Mouse (Mus musculus): ENCODE measurements around the gene Snrnp70. TPM values are rescaled to one million over a fixed set of nuclear protein-coding genes. Genes with fewer than 3 reads are reported as not detected.
A peak's percentile ranks its signal among the peaks of the same experiment; 100 is the strongest.

Gene Snrnp70
- polyA plus RNA-seq, 1 experiment from 2014 or later, result 328 TPM

- TF ChIP-seq CTCF (IDR thresholded peaks at IDR 0.05), result no peak
- ChIA-PET POLR2A (no interaction called here), CTCF (no interaction called here)
- no peaks in the 10 kb centered on the region for H3K27me3 ChIP-seq
- in situ Hi-C loops (cut with MboI; ENCODE audit: low pct_unique_long_range_greater_than_20kb), result no loop called here
- DNase-seq (ENCODE audit: low read depth, low spot score) (no peak), ATAC-seq (no peak)
Measured at GRCm38 (mm10) chr7:45421194-45421593, 25.7 kb upstream of the Snrnp70 start.

DNA sequence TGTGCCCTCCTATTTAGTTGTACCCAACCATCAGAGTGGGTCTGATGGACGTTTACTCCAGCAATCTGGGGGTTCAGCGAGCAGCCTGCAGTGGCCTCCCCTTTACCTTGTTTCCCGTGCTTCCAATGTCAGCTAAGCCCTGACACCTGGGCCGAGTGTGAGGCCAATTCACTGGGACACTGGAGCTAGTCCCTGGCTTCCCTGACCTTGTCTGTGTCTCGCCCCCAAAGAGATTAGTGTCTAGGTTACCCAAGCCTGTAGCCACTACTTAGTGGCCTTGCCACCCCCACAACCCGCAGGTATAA is 25.0 kb upstream of the Snrnp70 start, which contains the start of gene Lhb:
Gene Lhb, plus strand, starts transcription at position 206 of the 305 bp plus-strand sequence.
- ChIA-PET POLR2A (no interaction called here), CTCF (no interaction called here)
- no peaks in the 10 kb centered on the region for H3K27me3 ChIP-seq
- ATAC-seq, result no peak
- DNase-seq (ENCODE audit: low read depth, low spot score), result no peak
- TF ChIP-seq CTCF (IDR thresholded peaks at IDR 0.05), result no peak
- in situ Hi-C loops (cut with MboI; ENCODE audit: low pct_unique_long_range_greater_than_20kb), result no loop called here

DNA sequence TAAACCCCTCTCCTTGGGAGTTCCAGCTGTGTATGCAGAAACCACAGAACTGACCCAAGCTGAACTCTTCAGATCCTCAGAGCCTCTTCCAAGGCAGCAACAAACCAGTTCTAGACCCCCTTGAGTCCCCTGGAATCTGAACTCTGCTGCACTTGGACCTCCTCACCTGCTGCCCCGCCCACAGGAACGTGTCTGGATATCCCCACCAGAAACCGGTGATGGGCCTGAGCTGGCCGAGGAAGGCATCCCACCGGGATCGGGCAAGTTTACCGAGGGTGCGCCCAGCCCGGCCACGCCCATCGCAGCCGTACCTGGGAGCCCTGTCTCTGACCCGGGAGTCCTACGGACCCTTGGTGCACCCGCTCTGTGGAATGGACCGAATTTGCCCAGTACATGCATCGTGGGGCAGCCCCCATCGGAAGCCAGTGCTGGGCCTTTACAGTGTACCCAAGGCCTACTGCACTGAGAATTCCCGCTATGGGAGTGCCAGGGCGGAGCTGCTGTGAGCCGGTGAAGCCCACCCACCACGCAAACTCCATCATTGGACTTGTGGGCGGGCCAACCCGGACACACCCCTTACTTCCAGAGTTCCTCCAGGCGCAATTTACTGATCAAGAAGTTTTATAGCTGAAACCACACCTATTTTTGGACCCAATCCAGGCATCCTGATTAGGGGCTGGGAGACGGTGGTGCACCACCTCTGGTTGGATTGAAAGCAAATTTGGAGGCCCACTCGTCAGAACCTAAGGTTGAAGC is 24.5 kb upstream of the Snrnp70 start:
- ChIA-PET POLR2A (no interaction called here), CTCF (no interaction called here)
- DNase-seq (ENCODE audit: low read depth, low spot score) (no peak), ATAC-seq (no peak)
- in situ Hi-C loops (cut with MboI; ENCODE audit: low pct_unique_long_range_greater_than_20kb), result no loop called here
- no peak for TF ChIP-seq CTCF (IDR thresholded peaks at IDR 0.05)
- no peaks in the 10 kb centered on the region for H3K27me3 ChIP-seq

DNA sequence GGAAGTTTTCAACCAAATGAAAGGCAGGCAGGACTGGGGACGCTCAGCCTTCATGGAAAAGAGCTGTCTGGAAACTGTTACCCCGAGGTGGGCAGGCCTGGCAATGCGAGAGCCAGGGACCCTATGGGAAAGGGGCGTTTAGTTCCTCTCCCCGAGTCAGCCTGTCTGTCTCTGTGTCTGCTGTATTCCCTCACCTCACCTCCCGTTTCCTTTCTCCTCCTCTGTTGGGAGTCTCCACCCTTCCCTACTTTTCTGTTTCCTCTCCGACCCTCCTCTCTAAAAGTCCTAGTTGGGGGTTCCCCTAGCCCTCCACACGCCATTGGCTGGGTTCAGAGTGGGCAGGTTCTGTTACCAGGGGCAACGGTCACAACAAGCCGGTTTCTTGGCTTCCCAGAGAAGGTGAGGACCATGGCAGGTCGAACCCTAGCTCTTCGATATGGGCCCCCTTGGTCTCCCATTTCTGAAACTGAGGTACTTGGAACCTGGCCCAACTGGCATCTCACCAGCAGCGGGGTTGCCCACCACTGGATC is 22.5 kb upstream of the Snrnp70 start:
- ATAC-seq (no peak), DNase-seq (ENCODE audit: low read depth, low spot score) (no peak)
- no peak for TF ChIP-seq CTCF (IDR thresholded peaks at IDR 0.05)
- CTCF ChIA-PET, result no interaction called here
- POLR2A ChIA-PET, result interaction anchor here (1.5 to 1.8 kb wide), 2 partner anchors 17 to 18 kb away, joined by 3 to 4 read pairs; no protein-coding TSS in a partner anchor
- H3K27me3 ChIP-seq, result no peaks in the 10 kb centered on the region
- in situ Hi-C loops (cut with MboI; ENCODE audit: low pct_unique_long_range_greater_than_20kb), result no loop called here

- DNase-seq (ENCODE audit: low read depth, low spot score) (no peak), ATAC-seq (no peak)
- ChIA-PET POLR2A (no interaction called here), CTCF (no interaction called here)
- TF ChIP-seq CTCF (IDR thresholded peaks at IDR 0.05), result no peak
- in situ Hi-C loops (cut with MboI; ENCODE audit: low pct_unique_long_range_greater_than_20kb), result no loop called here
- H3K27me3 ChIP-seq, result peaks cover 8% of the 10 kb centered on the region
Measured at GRCm38 (mm10) chr7:45415636-45416035, 20.1 kb upstream of the Snrnp70 start.

DNA sequence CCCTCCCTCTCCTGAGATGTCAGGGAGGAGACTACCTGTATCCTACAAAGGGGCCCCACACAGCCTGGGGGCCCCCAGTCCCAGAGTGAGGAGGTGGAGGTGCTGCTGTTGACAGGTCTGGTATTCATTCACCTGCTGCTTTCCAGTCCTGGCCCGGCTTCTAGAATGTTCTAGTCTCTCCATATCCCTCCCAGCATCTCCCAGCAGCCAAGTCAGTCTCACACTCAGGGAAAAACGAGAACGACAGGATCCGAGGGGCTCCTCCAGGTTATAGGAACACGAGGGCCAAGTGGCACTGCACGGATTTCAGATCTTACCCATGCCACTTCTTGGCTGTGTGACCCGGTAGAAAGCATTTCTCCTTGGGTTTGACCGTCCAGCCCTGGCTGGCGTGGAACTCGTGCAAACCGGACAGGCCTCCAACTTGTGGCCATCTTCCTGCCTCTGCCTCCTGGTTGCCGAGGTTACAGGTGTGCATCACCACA is 19.2 kb upstream of the Snrnp70 start:
- H3K27me3 ChIP-seq, result peaks cover 8% of the 10 kb centered on the region

DNA sequence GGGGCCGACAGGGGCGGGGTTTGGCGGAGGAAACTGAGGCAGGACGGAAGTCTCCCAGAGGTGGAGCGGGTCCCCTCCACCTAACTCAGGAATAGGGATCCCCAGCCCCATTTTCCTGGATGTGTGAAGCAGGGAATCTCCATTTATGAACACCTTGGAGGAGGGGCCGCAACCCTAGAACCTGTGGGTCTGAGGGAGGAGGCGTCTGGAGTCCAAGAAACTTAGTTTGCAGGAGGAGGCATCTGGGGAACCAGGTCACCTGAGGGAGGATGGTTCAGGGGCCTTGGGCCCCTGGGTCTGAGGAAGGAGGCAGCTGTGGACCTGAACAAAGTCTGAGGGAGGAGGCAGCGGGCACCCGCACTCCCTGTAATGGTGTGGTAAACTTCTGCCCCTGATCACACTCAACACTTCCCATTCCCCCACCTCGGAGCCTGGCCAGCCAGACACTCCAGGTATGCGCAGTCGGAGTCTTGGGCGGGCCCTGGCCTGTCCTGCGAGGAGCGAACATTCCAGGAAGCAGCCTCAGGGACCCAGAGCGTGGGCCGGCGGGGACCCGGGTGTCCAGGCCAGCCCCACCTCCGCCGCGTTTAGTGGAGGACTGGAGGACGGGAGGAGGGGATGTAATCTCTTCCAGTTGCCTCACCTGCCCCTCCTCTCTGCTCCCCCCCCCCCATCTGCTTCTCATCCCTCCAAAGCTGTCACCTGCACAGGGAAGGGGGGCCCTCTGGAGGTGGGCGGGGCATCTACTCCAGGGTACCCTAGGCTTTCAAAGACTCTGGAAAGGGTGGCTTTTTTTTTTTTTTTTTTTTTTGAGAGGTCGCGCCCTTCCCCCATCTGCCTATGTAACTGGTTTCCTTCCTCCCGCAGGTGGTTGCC is 18.6 kb upstream of the Snrnp70 start:
- in situ Hi-C loops (cut with MboI; ENCODE audit: low pct_unique_long_range_greater_than_20kb), result no loop called here
- DNase-seq (ENCODE audit: low read depth, low spot score) (no peak), ATAC-seq (peak; percentile 5)
- ChIA-PET CTCF (interaction anchor here (0.6 kb wide), 1 partner anchor 11 kb away, joined by 3 read pairs; no protein-coding TSS in a partner anchor), POLR2A (interaction anchor here (0.6 kb wide), 1 partner anchor 136 kb away, joined by 3 read pairs; no protein-coding TSS in a partner anchor)
- no peak for TF ChIP-seq CTCF (IDR thresholded peaks at IDR 0.05)
- peaks cover 14% of the 10 kb centered on the region for H3K27me3 ChIP-seq

More for the DNA sequence above, 19.2 kb upstream of the Snrnp70 start:
- ChIA-PET POLR2A (interaction anchor here (0.6 kb wide), 1 partner anchor 137 kb away, joined by 3 read pairs; no protein-coding TSS in a partner anchor), CTCF (no interaction called here)
- ATAC-seq (no peak), DNase-seq (ENCODE audit: low read depth, low spot score) (no peak)
- TF ChIP-seq CTCF (IDR thresholded peaks at IDR 0.05), result no peak
- in situ Hi-C loops (cut with MboI; ENCODE audit: low pct_unique_long_range_greater_than_20kb), result no loop called here

DNA sequence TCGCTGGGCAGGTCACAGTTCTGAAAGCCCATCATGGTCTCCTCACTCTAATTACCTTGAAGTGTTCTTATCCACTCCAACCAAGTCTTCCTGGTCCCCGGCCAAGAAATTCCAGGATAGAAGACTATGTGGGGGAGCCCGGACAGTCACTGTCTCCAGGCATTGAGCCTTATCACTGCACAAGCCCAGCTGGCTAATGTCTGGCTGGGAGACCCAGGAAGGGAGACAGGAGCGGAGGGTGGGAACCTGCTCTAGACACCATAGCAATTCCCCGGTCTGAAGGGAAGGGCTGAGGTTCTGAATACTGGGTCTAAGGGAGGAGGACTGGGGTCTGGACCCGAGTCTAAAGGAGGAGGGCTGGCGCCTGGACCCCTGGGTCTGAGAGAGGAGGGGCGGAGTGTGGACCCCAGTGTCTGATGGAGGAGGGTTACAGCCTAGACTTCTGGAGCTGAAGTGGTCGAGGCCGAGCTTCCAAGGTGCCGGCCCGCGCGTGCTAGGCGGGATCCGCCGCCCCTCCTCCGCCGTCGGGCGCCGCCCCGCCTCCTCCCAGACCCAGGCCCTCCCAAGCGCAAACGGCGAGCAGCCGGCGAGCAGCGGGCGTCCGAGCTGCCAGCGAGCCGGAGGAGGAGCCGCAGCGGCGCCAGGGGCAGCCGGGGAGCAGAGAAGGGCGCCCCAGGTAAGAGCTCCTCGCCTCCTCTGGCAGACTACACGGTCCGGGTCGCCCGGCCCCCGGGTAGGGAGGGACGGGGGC is 17.7 kb upstream of the Snrnp70 start, which contains the start of gene Ntf5:
Gene Ntf5, plus strand, starts transcription at position 583 of the 751 bp plus-strand sequence.
- ATAC-seq (peak; percentile 22), DNase-seq (ENCODE audit: low read depth, low spot score) (no peak)
- TF ChIP-seq CTCF (IDR thresholded peaks at IDR 0.05), result no peak
- CTCF ChIA-PET, result interaction anchor here (0.6 kb wide), 1 partner anchor 12 kb away, joined by 3 read pairs; no protein-coding TSS in a partner anchor
- POLR2A ChIA-PET, result interaction anchor here (0.7 kb wide), 1 partner anchor 303 kb away, joined by 3 read pairs; no protein-coding TSS in a partner anchor
- in situ Hi-C loops (cut with MboI; ENCODE audit: low pct_unique_long_range_greater_than_20kb), result no loop called here
- peaks cover 22% of the 10 kb centered on the region for H3K27me3 ChIP-seq

DNA sequence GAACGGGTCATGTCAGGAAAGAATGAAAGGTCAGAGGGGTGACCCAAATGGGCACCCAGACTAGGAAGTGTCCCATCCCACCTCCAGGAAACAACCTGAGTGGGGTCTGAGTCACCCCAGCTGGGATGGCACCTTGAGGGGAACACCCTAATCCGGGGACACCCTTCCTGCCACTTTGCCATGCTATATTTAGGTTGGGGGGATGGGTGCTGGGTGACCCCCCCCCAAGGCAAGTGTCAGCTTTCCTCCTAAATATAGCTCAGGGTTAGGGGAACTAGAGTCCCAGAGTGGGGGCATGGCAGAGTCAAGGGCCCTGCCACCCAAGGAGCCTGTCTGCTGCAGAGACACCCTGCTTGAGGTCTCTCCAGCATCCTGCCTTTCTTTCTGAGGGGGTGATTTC is 16.9 kb upstream of the Snrnp70 start:
- in situ Hi-C loops (cut with MboI; ENCODE audit: low pct_unique_long_range_greater_than_20kb), result no loop called here
- no peak for TF ChIP-seq CTCF (IDR thresholded peaks at IDR 0.05)
- ChIA-PET CTCF (no interaction called here), POLR2A (interaction anchor here (0.7 kb wide), 1 partner anchor 303 kb away, joined by 3 read pairs; no protein-coding TSS in a partner anchor)
- peaks cover 28% of the 10 kb centered on the region for H3K27me3 ChIP-seq
- no peak for ATAC-seq
- no peak for DNase-seq (ENCODE audit: low read depth, low spot score)

All from Patski (cell line).